Mouse (Mus musculus) myocyte (in vitro differentiated cells): ENCODE measurements around the gene Gpsm2. TPM values are rescaled to one million over a fixed set of nuclear protein-coding genes. Genes with fewer than 3 reads are reported as not detected.
A peak's percentile ranks its signal among the peaks of the same experiment; 100 is the strongest.

Experiments used
- H3K27me3 ChIP-seq: one replicate; pipeline ENCODE4 v1.6.1; 2011; ENCODE audit not compliant: control insufficient read depth, insufficient read depth, insufficient read length
- H3K36me3 ChIP-seq: one replicate; pipeline ENCODE4 v1.6.1; 2011; ENCODE audit not compliant: control insufficient read depth, insufficient read depth
- H3K4me2 ChIP-seq: one replicate; pipeline ENCODE4 v1.6.1; 2011; ENCODE audit warnings: low read depth, control low read depth
- H3K4me3 ChIP-seq: one replicate; pipeline ENCODE4 v1.5.1; 2011; ENCODE audit warnings: mild to moderate bottlenecking, control low read depth, moderate library complexity
- H3K79me2 ChIP-seq: one replicate; pipeline ENCODE4 v1.6.1; 2011; ENCODE audit not compliant: control insufficient read depth, insufficient read depth
- H3ac ChIP-seq: one replicate; pipeline ENCODE4 v1.6.1; 2011; ENCODE audit not compliant: control insufficient read depth, insufficient read length
- CEBPB ChIP-seq: IDR thresholded peaks from 2 replicates; pipeline ENCODE4 v1.6.1; 2011; ENCODE audit warnings: mild to moderate bottlenecking, moderate library complexity; ENCODE audit not compliant: poor library complexity, insufficient read depth, severe bottlenecking
- E2F4 ChIP-seq: IDR thresholded peaks from one replicate; pipeline ENCODE4 v1.6.1; 2011; ENCODE audit warnings: mild to moderate bottlenecking, control low read depth, moderate library complexity; ENCODE audit not compliant: insufficient read depth
- MAX ChIP-seq: IDR thresholded peaks from one replicate; pipeline ENCODE4 v1.6.1; 2011; ENCODE audit warnings: low read depth, mild to moderate bottlenecking, control low read depth
- MYOD1 ChIP-seq, 3 experiments: IDR thresholded peaks; one replicate each; pipeline ENCODE4 v1.6.1; 2011; ENCODE audit warnings: control low read depth in 2 of 3, low read depth in 2 of 3, mild to moderate bottlenecking in 2 of 3, moderate library complexity in 1 of 3; ENCODE audit not compliant: insufficient read length in 2 of 3, control insufficient read depth in 1 of 3
- MYOG ChIP-seq, 3 experiments: IDR thresholded peaks; one replicate each; pipeline ENCODE4 v1.6.1; 2011; ENCODE audit warnings: control low read depth in 2 of 3, low read depth in 2 of 3, mild to moderate bottlenecking in 2 of 3; ENCODE audit not compliant: insufficient read length in 2 of 3, control insufficient read depth in 1 of 3, insufficient read depth in 1 of 3
- POLR2A ChIP-seq: IDR thresholded peaks from one replicate; pipeline ENCODE4 v1.6.1; 2011; ENCODE audit warnings: low read depth, mild to moderate bottlenecking, control low read depth, moderate library complexity; ENCODE audit not compliant: insufficient read length
- POLR2AphosphoS2 ChIP-seq: IDR thresholded peaks from one replicate; pipeline ENCODE4 v1.6.1; 2011; ENCODE audit warnings: low read depth, control low read depth; ENCODE audit not compliant: insufficient read length
- REST ChIP-seq: IDR thresholded peaks from one replicate; pipeline ENCODE4 v1.6.1; 2011; ENCODE audit warnings: mild to moderate bottlenecking, control low read depth, moderate library complexity; ENCODE audit not compliant: insufficient read depth, insufficient read length
- SRF ChIP-seq: IDR thresholded peaks from one replicate; pipeline ENCODE4 v1.6.1; 2011; ENCODE audit warnings: low read depth; ENCODE audit not compliant: control insufficient read depth, insufficient read length
- TCF12 ChIP-seq: IDR thresholded peaks from one replicate; pipeline ENCODE4 v1.6.1; 2011; ENCODE audit warnings: mild to moderate bottlenecking, control low read depth; ENCODE audit not compliant: poor library complexity, insufficient read depth, severe bottlenecking
- TCF3 ChIP-seq: IDR thresholded peaks from one replicate; pipeline ENCODE4 v1.6.1; 2011; ENCODE audit warnings: low read depth, control low read depth; ENCODE audit not compliant: insufficient read length
- USF1 ChIP-seq: IDR thresholded peaks from one replicate; pipeline ENCODE4 v1.6.1; 2011; ENCODE audit warnings: low read depth, mild to moderate bottlenecking, control low read depth, moderate library complexity
- polyA plus RNA-seq: library from polyadenylated mRNA; unstranded; fragments of >200 nt; fragmentation: generic; extraction: Trizol; gene quantifications from one replicate; pipeline ENCODE4 v1.2.1, GENCODE M21; 2012; ENCODE audit warnings: missing spikeins

Gpsm2 gene
- 16.4 TPM for polyA plus RNA-seq

- Histone ChIP-seq H3K4me3 (peak within 1 kb of the TSS; percentile 49), H3K36me3 (no peaks in the 10 kb centered on the region), H3K79me2 (peaks cover 43% of the 10 kb centered on the region), H3ac (peak within 1 kb of the TSS; percentile 39), H3K27me3 (no peaks in the 10 kb centered on the region), H3K4me2 (peak within 1 kb of the TSS; percentile 98)
- TF ChIP-seq TCF12 (no peak), POLR2A (peak; percentile 88), POLR2AphosphoS2 (peak; percentile 80), CEBPB (no peak), SRF (no peak), TCF3 (no peak), MAX (no peak), MYOD1 (IDR thresholded peaks at IDR 0.05; ENCODE audit: control insufficient read depth in 1 of 3, insufficient read length in 2 of 3, low read depth in 2 of 3) (peak in 1 of 3 experiments; percentile 5), MYOG (IDR thresholded peaks at IDR 0.05; ENCODE audit: control insufficient read depth in 1 of 3, insufficient read depth in 1 of 3, insufficient read length in 2 of 3, low read depth in 2 of 3) (peak in 1 of 3 experiments; percentile 16), E2F4 (peak; percentile 71), REST (no peak), USF1 (peak; percentile 80)
These were observed at the start of gene Gpsm2 for GRCm38 (mm10) chr3:108722036-108722872. Gpsm2 (minus strand) TSS chr3:108722309.

DNA sequence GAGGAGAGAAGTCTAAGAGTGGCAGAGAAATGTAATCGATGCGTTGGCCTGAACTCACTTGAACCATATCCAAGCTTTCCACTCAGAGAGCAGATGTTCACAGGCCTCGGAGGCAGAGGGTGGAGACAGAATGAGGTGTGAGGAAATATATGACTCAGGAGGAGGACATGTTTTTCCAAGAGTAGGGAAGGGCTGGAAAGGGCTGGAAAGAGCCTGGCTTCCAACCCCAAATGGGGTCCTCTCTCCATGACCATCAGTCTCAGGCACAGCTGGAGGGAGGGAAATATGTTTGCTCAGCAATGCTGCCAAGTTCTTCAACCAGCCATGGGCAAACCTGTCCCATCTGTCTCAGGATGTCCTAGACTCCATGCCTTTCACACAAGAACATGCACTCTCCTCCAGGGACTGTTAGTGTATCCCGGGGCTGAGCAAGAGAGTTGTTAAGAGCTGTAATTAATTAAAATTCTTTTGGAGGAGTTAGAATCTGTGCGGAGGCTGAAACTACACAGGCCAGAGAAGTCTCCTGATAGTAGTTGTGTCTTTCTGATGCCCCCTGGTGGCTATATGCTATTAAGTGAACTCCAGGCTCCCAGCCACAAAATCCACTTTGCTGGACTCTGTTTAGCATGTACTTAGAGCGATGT, 48.7 kb upstream of the Gpsm2 start:
- no peaks in the 10 kb centered on the region for H3K79me2 ChIP-seq

DNA sequence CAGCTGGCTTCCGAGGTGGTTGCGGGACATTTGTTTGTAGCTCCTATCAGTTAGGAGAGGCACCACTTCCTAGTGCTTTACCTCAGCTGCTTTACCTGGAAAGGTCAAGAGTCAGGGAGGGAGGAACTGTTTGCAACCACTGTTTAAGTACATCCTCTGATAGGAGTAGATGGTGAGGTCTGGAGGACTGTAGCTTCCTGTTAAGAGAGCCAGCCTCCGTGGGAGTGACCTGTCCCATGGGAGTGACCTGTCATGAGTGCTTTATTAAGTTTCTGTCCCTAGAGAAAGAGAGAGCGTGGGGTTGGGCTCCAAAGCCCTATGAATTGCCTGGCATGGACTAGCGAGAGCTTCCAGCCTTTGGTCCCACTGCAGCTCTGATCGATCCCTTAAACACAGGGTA, 47.4 kb upstream of the Gpsm2 start:
- Histone ChIP-seq H3K4me3 (no peak overlapping the region), H3K4me2 (no peak overlapping the region), H3K36me3 (no peaks in the 10 kb centered on the region), H3K79me2 (no peaks in the 10 kb centered on the region), H3K27me3 (no peaks in the 10 kb centered on the region), H3ac (no peak overlapping the region)
- TF ChIP-seq TCF3 (no peak), TCF12 (no peak), E2F4 (no peak), MYOD1 (IDR thresholded peaks at IDR 0.05; ENCODE audit: control insufficient read depth in 1 of 3, insufficient read length in 2 of 3, low read depth in 2 of 3) (no peak), POLR2AphosphoS2 (no peak), REST (no peak), MAX (no peak), MYOG (IDR thresholded peaks at IDR 0.05; ENCODE audit: control insufficient read depth in 1 of 3, insufficient read depth in 1 of 3, insufficient read length in 2 of 3, low read depth in 2 of 3) (no peak), POLR2A (no peak), SRF (no peak), CEBPB (no peak), USF1 (no peak)

More for the DNA sequence above, 48.7 kb upstream of the Gpsm2 start:
- no peak for TF ChIP-seq MAX
- TF ChIP-seq CEBPB: 0 out of 2 replicates have a peak, but pooled peaks have one; percentile 20
- H3K27me3 ChIP-seq: no peaks in the 10 kb centered on the region
- no peak overlapping the region for H3ac ChIP-seq
- H3K4me3 ChIP-seq: no peak overlapping the region
- no peaks in the 10 kb centered on the region for H3K36me3 ChIP-seq
- H3K4me2 ChIP-seq: peak overlapping the region; percentile 88

DNA sequence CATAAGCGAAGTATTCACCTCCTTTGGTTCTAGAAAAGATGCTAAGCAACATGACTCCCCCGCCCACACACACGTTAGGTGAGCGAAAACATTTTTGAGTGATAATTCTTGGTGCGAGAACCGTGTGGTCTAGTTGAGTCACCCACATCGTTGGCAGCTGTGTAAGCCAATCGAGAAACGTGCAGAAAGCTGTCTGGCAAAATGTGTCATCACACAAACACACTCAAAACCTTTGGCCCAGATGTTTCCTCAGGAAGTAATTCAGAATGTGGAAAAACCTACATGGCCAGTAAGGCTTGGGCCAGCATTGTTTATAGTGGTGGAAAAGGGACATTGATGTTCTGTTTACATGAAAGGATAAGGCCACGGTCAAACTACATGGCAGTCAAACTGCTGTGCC, 45.3 kb upstream of the Gpsm2 start:
- peak in 2 of 3 experiments; percentile 53 to 82 for TF ChIP-seq MYOD1 (IDR thresholded peaks at IDR 0.05; ENCODE audit: control insufficient read depth in 1 of 3, insufficient read length in 2 of 3, low read depth in 2 of 3)
- TF ChIP-seq CEBPB: 0 out of 2 replicates have a peak, but pooled peaks have one; percentile 34
- TF ChIP-seq TCF3: no peak
- no peak overlapping the region for H3K4me3 ChIP-seq
- no peak overlapping the region for H3ac ChIP-seq
- no peaks in the 10 kb centered on the region for H3K36me3 ChIP-seq
- H3K79me2 ChIP-seq: no peaks in the 10 kb centered on the region
- no peaks in the 10 kb centered on the region for H3K27me3 ChIP-seq
- H3K4me2 ChIP-seq: peak overlapping the region; percentile 54

GRCm38 (mm10) chr3:108766943-108767342, 44.8 kb upstream of the Gpsm2 start:
- Histone ChIP-seq H3ac (no peak overlapping the region), H3K27me3 (no peaks in the 10 kb centered on the region), H3K79me2 (no peaks in the 10 kb centered on the region), H3K36me3 (no peaks in the 10 kb centered on the region), H3K4me2 (peak overlapping the region; percentile 54), H3K4me3 (no peak overlapping the region)
- TF ChIP-seq CEBPB (no peak), USF1 (peak; percentile 72), TCF3 (no peak), MYOD1 (IDR thresholded peaks at IDR 0.05; ENCODE audit: control insufficient read depth in 1 of 3, insufficient read length in 2 of 3, low read depth in 2 of 3) (no peak)
